Mouse (Mus musculus) olfactory bulb, adult 2 months (tissue): ENCODE results near the gene Celf2.

Source experiments
- CTCF ChIP-seq: fragments of 200-500 bp; IDR thresholded peaks from 2 replicates; pipeline ENCODE4 v1.5.1; 2012; ENCODE audit warnings: low read depth, mild to moderate bottlenecking, low read length, moderate library complexity; ENCODE audit not compliant: insufficient read depth
- POLR2A ChIP-seq: fragments of 200-500 bp; IDR thresholded peaks from 2 replicates; pipeline ENCODE4 v1.6.1; 2012; ENCODE audit warnings: mild to moderate bottlenecking, low read depth, low read length, moderate library complexity; ENCODE audit not compliant: insufficient read depth

- no peak for TF ChIP-seq CTCF
- TF ChIP-seq POLR2A: no peak
Observed at GRCm38 (mm10) chr2:6593739-6594138, 915.6 kb downstream of the Celf2 start.
